Mouse (Mus musculus) left cerebral cortex, adult 9 months (tissue): ENCODE data around the gene 1700011L22Rik.

ENCODE experiments used
- DNase-seq, 2 experiments: peaks; one replicate each; pipeline ENCODE4 v3.0.0; 2022; ENCODE audit warnings: low spot score in 2 of 2

The 1700011L22Rik gene

DNA sequence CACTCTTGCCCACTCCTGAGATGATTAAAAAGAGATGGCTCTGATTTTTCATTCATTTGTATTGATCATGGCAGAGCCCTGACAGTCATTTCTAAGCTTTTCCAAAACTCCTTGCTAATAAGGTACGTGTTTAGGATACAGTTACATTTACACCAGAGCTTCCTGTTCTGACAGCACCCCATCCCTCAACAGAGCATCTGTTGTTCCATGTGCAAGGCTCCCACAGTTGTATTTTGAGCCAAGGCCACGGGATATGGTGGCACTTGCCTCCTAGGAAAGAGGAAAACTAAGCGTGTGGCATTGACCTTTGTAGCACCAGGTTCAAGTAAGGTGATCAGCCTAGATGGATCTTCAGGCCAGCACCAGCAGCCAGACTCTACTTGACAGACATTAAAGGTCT lies 83.1 kb downstream of the 1700011L22Rik start:
- DNase-seq: no peak

DNA sequence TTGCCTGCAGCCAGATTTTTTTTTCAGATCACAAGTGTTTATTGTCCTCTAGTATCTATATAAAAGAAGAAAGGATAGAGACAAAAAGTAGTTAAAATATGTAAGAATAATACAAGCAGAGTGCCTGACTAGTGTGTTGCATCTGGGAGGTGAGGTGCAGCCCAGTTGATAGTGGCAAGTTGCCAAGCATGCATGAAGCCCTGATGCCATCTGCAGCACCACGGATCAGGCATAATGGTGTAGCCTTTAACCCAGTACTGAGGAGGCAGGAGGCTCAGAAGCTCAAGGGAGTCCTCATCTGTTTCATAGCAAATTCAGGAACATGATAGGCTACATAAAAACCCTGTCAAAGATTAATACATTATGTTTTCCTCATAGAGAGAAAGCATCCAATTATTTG lies 84.0 kb downstream of the 1700011L22Rik start:
- DNase-seq: no peak

DNA sequence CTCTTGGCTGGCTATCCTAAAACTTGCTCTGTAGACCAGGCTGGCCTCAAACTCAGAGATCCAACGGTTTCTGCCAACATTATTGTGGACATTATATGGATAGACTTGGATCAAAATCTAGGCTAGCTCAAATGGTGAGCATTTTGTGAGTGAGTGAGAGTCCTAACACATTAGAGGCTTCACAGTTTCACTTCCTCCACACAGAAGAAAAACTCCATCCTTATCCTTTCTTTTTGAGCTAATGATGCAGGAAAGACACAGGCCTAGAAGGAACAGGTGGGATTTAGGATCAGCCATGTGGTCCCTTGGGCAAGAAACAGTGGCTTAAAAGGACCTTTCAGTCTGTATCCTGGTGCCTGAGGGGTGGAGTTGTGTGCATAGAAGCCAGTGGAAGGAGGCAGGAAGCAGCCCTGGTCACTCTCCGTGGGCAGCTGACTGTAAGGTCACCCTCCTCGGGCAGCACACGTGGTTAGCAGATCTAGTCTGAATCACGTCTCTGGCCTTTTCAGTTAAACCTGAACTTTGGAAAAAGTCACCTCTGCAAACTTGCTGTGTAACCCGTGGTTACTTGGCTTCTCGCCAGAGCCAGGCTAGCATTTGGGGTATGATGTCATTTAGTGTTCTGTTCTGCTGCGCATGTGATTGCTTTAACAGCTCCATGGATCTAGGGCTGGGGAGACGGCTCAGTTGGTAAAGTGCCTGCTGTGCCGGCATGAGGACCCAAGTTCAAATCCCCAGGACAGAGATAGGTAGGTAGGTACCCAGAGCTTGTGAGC lies 85.6 kb downstream of the 1700011L22Rik start:
- peak in 1 of 2 experiments; percentile 47 for DNase-seq

DNA sequence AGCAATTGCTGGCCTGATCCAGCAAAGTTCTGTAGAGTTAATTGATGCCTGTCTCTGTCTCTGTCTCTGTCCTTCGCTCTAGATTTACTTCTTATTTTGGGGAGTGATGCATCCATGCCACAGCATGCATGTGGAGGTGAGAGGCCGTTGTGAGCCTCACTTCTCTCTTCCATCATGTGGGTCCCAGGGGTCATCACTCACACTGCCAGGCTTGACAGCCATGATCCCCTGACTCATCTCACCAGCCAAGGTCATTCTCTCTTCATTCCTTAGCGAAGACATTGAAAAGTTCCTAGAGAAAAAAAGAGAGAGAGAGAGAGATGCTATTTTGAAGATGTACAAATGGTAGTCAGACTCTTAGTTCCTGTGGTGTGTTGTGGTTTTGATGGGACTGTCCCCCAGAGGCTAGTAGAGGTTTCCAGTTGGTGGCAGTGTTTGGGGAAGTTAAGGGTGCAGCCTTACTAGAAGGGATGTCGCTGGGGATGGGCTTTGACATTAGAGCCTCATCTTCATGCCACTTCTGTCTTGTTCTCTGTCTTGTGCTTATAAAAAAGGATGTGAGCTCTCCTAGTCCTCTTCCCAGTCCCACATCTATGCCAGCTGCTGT lies 87.1 kb downstream of the 1700011L22Rik start:
- no peak for DNase-seq
